Mouse (Mus musculus) kidney, postnatal 36 days (tissue): ENCODE measurements around the gene Akap2.
A peak's percentile ranks its signal among the peaks of the same experiment; 100 is the strongest.

Experiments
- DNase-seq, 2 experiments: peaks; one replicate each; pipeline ENCODE4 v3.0.0; 2021 to 2022; ENCODE audit warnings: mixed read lengths in 2 of 2

Gene Akap2

GRCm38 (mm10) chr4:57703574-57704470 is 13.6 kb upstream of the Akap2 start:
- DNase-seq = no peak

DNA sequence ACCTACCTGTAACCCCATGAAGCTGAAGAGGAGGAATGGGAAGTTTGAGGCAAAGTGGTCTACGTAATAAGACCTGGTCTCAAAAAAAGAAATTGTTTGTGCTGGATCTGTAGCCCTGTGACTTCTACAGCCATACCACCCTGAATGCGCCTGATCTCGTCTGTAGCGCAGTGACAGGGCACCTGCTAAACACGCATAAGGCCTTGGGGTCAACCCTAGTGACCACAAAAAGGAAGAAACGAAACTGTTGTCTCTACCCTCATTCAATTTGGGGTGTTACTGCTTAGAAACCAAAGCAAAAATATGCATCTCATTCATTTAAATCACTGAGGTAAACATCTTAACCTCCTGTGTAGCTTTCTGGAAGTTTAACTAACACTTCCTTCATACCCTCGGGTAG is 12.9 kb upstream of the Akap2 start:
- DNase-seq = no peak

DNA sequence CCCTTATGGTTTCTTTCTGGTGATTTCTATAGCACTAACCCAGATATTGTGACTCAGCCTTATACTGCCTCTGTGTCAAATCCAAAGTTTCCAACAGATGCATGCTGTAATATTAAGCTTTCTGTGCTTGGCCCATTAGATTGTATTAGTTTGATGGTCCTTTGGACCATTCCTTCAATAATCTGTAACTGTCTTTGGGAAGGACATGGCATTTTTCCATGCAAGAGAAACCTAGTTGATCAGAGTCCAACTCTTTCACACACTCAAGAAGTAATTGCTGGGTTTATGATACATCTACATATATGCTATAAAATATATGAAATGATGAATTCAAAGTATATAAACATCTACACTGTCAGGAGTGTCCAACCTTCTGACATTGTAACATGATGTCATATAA is 1.6 kb upstream of the Akap2 start:
- DNase-seq = no peak

GRCm38 (mm10) chr4:57716735-57717134 is 722 bp upstream of the Akap2 start:
- DNase-seq = no peak

DNA sequence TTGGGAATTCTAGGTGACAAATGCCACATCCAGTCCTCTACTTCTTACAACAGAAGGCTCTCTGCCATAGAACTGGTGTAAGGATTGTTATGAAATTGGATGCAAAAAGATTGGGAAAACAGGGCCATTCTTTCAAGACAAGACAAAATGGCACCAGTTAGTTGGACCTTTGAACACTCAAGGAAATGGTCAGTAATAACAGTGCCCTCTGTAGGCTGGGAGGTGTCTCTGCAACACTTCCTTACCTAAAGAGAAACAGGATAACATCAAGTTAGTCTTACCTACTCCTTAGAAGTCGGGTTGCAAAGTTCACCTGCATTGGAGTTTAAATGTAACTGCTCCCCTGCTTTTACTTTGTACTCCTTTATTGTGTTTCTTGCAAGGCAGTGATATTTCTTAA is 1.9 kb downstream of the Akap2 start:
- no peak for DNase-seq

- no peak for DNase-seq
Observed at GRCm38 (mm10) chr4:57720869-57721361, 3.5 kb downstream of the Akap2 start.

GRCm38 (mm10) chr4:57722296-57722695 is 4.8 kb downstream of the Akap2 start:
- DNase-seq = peak; percentile 49 to 67

DNA sequence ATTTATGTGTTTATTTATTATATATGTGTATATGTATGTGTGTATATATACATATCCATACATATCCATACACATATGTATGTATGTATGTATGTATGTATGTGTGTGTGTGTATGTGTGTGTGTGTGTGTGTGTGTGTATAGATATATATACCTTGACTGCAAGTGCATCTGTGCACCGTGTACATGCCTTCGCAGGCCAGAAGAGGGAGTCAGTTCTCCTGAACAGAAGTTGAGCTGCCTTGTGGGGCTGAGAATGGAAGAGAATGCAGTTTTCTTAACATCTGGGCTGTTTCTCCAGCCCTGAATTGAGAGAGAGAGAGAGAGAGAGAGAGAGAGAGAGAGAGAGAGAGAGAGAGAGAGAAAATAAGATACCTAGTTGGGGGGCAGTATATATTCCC is 6.2 kb downstream of the Akap2 start:
- peak; percentile 34 to 60 for DNase-seq

DNA sequence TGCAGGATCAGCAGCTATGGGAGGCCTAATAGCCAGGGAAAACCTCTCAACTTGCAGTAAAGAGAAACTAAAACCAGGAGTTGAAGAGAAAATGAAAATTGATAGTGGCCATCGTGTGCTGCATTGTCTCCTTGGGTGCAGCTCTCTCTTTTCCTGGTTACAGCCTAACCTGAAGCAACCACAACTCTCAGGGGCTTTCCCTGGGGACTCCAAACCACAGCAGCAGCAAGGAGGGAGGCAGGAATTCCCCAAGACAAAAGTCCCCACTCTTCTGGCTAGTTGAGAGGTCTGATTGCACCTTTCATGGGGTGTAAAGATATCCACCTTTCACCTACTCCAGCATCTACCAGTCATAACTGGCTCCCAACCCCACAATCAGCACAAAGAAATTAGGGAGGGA is 8.1 kb downstream of the Akap2 start:
- no peak for DNase-seq

- DNase-seq = peak; percentile 28 to 40
Observed at GRCm38 (mm10) chr4:57728611-57729183, 11.2 kb downstream of the Akap2 start.

DNA sequence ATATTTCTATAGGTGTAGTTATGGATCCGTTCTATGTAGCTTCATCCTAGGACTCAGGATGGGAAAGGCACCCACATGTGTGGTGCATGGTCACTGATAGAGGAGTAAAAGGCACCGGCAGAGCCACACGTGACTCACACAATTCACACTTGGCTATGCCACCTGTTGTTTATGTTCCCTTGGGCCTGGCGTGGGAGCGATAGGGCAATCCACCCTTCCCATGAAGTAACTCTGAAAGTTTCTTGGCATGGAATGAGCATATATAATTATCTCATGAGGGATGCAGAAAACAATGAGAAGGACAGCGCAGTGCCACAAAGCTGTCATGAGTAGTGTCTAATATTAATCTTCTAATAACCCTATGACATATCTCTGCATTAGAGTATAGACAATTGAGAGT is 12.6 kb downstream of the Akap2 start:
- no peak for DNase-seq

DNA sequence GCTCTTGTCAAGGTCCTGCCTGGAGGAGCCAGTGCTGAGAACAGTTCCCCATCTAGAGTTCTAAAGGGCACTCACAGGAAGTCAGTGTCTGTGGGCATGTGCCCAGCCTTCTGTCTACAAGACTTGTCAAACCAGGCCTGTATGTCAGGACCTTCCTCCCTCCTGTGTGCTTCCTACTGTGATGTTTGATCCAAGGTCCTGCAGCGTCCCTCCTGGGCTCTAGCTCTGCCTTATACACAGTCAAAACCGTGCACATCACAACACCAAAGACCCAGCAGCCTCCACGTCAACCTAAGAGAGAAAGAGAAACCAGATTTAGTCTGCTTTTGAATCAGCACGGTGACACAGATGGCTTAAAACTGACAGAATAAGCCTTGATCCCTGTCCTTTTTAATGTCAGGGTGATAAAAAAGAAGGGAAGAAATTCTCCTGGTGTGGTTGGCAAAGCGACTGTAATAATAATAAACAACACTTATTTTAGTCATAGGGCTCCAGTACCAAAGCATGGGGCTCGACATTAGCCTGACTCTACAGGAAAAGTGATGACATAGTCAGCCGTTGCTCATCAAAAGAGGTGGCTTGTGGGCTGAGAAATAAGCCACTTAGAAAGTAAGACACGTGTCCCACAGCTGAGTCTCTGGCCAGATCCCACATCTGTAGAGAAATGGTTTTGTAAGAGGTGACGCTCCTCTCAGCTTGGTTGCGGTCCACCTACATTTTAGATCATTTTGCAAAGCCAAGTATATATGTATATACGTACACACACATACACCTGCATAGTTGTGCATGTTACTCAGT is 13.5 kb downstream of the Akap2 start:
- DNase-seq = peak; percentile 47 to 52

- peak; percentile 74 to 83 for DNase-seq
Observed at GRCm38 (mm10) chr4:57732351-57732750, 14.9 kb downstream of the Akap2 start.

DNA sequence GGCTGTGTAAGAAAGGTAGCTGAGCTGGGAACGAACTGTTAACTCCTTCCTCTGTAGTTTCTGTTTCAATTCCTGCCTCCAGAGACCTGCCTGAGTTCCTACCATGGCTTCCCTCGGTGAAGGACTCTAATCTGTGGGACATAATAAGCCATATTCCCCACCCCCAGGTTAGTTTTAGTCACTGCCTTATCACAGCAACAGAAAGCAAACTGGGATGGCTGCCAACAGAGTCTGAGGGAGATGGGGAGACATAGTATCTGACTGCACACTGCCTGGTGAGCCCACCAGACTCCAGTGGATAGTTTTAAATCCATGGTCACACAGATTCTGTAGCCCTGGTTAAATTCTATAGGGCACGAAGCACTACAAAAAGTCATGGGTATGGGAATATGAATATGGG is 16.0 kb downstream of the Akap2 start:
- DNase-seq = peak in 1 of 2 experiments; percentile 46

DNA sequence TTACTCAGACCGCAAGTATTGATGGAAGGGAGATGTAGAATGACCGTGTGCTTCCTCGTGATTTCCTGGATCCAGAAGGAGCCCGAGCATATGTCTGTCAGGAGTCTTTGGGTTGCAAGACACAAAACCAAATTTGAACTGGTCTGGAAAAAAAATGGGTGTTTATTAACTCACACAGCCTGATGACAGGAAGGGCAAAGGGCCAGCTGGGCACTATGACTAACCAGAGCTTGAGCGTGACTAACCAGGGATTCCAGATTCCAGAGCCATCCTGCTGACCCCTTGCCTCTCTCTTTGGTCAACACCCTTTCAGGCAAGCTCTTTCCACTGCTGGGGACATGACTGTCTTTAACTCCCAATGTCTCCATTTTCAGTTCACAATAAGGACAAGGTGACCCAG is 18.0 kb downstream of the Akap2 start:
- DNase-seq = peak; percentile 87 to 93

- DNase-seq = no peak
Observed at GRCm38 (mm10) chr4:57738856-57739552, 21.5 kb downstream of the Akap2 start.

DNA sequence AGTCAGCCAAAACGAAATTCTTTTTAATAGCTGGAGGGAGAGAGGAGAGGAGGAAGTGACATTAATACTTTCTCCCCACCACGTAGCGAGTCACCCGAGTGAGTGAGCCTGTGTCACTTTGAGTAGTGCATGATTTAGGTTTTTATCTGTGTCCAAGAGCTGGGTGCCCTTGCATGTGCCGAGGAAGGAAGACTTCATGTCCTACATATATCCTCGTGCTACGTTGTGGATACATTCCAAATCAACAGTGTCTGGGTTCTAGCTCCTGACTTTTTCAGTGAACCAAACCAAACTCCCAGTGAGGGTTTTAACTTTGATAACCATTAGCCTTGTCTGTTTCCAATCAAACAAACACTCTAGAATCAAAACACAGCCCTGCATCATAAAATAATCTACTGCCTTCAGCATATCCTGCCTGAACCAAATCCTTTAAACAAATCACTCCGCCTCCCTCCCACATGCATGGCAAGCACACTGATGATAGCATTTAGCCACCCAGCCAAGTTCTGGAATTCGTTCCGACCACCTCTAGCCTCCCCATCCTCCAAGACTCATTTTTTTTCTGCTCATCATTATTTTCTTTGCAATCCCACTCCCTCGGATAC is 26.0 kb downstream of the Akap2 start:
- DNase-seq = no peak

- DNase-seq = no peak
Observed at GRCm38 (mm10) chr4:57750651-57751050, 33.2 kb downstream of the Akap2 start.

- no peak for DNase-seq
Observed at GRCm38 (mm10) chr4:57751054-57751453, 33.6 kb downstream of the Akap2 start.

DNA sequence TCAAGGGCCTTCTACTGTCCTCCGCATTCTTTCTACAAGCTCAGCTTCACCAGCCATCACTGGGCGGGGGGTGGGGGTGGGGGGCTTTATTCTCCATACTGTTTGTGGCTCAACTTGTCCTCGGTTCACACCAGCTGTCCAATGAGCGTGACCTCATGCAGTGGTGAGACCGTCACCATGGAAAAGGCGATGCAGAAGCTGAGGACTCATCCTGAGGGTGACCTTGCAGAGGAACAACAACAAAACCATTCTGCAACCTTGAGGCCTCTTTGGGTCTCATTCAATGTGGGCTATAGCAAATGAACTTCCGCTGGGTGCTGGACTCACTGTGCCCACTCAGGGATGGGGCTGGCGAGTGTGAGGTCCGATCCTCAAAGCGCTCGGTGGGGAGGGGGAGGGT is 34.1 kb downstream of the Akap2 start:
- no peak for DNase-seq

DNA sequence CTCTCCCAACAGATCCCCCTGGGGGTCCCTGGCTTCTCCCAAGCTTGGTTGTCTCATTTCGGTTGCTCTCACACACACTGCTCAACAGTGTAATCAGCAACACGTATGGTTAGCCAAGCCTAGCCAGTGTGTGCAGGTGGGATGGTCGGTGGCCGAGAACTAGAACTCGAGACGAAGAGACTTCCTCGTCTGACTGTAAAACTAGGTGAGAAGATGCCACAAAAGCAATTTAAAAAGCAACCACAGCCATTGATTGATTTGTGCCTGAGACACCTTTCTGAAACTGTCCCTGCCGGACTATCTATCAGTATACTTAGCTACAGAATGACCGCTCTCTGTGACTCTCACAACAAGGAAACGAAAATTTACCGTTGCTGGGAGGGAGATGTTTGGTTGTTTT is 37.6 kb downstream of the Akap2 start:
- DNase-seq = no peak

GRCm38 (mm10) chr4:57757997-57758396 is 40.5 kb downstream of the Akap2 start:
- no peak for DNase-seq
